Mouse (Mus musculus) layer of hippocampus, postnatal 14 days (tissue): ENCODE data around the gene Phf21a. TPM values are rescaled to one million over a fixed set of nuclear protein-coding genes. Genes with fewer than 3 reads are reported as not detected.

Experiments
- DNase-seq, 2 experiments: peaks; one replicate each; pipeline ENCODE4 v3.0.0; 2021 to 2022; ENCODE audit warnings: low spot score in 2 of 2, mixed read lengths in 1 of 2
- total RNA-seq, 2 experiments: library from RNA; stranded (reverse); gene quantifications; 2 replicates each; pipeline ENCODE4 v1.2.3; 2021

Phf21a gene
- total RNA-seq, 2 experiments from 2014 or later = 81.7 to 90.1 TPM

- no peak for DNase-seq
Observed at GRCm38 (mm10) chr2:92174265-92174664, 81.3 kb downstream of the Phf21a start.

DNA sequence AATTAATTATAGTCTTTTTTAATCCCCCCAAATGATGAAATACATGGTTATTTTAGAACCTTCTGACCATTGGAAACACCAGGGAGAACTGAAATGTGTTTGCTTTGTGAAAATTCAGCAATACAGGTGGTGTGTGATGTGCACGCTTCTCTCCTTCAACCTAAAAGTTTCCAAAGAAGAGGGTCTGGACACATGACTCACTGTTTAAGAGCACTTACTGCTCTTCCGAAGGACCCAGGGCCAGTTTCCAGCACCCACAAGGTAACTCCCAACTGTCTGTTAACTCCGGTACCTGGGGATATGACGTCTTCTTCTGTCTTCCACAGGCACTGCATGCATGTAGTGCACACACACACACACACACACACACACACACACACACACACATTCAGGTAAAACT is 82.1 kb downstream of the Phf21a start:
- DNase-seq = no peak

DNA sequence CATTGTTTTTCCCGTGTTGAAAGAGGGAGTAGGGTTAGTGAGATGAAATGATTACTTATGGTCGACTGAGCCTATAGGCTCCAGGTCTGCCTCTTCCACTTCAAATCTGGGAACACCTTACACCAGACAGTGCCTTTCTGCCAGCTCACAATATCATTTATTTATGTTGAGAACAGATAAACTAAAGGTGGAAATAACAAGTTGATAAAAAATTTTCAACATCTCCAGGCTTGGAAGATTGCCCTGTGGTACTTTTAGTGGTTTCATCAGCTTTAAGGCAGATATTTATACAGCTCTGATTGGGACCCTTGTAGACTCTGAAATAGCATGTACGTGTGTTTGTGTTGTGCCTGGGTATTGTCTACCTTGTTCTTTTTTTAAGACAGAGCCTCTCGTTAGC is 83.4 kb downstream of the Phf21a start:
- no peak for DNase-seq

- DNase-seq = no peak
Observed at GRCm38 (mm10) chr2:92182146-92182756, 89.3 kb downstream of the Phf21a start.

GRCm38 (mm10) chr2:92182981-92183501 is 90.1 kb downstream of the Phf21a start:
- DNase-seq = peak; percentile 83 to 88

DNA sequence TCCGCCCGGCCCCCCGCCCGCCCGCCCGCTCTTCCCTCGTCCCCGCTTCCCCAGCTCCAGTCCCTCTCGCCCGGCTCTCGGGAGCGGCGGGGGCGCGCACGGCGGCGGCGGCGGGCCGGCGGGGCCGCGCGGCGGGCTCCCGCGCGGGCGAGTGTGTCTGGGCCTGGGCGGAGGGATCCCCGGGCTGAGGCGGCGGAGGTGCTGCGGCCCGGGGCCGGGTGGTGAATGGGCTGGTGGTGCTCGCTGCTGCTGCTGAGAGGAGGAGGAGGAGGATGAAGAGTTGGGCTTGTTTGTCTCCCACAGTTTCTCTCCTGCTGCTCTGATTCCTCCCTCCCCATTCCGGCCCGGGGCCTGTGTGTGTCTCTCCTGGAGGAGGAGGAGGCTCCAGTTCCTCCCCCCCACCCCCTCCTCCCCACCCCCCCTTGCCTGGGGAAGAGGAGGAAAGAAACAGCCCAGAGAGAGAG is 90.7 kb downstream of the Phf21a start:
- peak; percentile 92 to 94 for DNase-seq

DNA sequence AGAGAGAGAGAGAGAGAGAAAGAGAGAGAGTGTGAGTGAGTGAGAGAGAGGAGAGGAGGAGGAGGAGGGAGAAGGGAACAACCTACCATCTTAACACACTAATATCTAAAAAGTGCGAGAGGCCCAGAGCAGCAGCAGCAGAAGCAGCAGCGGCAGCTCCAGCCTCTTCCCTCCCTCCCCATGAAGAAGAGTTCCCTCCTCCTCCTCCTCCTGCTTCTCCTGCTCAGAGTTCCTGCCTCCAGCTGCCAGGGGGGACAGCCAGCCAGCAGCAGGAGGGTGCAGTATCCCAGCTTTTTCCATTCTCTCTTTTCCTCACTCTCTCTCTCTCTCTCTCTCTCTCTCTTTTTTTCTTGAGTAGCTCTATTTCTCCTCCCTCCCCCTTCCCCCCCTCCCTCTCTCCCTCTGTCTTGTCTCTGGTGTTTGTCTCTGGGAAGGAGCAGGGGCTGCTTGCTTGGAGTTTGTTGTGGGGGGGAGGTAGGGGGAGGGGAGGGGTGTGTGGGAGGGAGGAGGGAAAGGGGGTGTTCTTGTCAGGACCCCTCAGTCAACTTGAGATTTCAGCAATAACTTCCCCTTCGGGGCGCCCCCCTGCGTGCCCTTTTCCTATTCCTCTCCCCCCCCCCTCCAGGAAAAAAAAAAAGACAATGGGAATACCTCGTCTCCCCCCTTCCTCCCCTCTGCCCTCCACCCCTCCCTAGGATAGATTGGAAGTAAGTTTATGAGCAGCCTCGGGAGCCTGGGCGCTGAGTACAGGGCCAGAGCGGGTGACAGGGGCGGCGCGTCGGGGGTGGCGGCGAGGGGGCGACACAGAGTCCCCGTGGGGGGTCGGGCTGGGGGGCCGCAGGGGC is 91.4 kb downstream of the Phf21a start:
- peak; percentile 47 to 55 for DNase-seq

DNA sequence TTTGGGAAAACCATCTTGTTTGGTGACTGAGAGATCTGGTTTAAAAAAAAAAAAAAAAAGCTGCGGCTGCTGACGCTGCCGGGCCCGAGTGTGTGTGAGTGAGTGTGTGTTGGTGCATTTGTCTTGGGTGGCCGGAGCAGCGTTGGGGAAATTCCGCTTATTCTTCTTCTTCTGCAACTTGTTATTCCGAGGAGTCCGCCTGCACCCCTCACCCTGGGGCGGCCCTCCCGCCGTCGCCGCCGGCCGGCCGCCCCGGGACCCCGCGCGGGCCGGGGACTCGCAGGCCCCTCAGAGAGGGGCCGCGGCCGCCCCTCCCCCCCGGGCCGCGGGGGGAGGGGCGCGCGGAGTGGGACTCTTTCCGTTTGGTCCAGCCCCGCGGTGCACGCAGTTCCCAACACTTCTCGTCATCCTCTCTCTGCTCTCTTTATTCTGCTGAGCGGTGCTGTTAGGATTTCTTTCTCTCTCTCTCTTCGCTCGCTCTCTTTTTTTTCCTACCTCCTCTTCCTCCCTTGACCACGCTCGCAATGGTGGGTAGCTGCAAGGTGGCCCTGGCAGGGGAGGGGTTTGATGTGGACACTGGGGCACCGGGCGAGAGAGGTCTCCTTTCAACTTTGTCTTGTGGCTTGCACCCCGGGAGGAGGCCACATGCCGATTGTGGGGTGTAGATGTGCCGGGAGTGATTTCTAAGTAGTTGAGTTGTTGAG is 92.3 kb downstream of the Phf21a start:
- DNase-seq = peak in 1 of 2 experiments; percentile 31

GRCm38 (mm10) chr2:92185766-92186450 is 93.0 kb downstream of the Phf21a start:
- DNase-seq = no peak

DNA sequence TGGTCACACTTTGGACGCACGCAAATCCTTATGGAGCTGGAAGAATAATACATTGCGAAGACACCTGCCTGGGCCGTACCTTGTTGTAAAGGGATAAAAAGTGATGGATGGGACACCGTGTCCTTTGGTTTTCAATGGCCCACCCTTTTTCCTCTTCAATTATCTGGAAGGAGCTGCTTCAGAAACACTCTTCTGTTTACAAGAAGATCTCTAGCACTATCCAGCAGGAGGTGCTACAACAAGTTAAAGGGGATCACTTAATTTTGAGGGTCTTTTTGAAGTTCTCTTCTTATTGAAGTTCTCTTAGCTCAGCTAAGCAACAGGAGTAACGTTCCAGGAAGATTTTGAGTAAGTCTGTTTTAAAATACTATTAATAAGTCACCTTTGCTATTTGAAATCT is 94.1 kb downstream of the Phf21a start:
- DNase-seq = no peak

- DNase-seq = no peak
Observed at GRCm38 (mm10) chr2:92188744-92189143, 95.8 kb downstream of the Phf21a start.

GRCm38 (mm10) chr2:92190960-92191359 is 98.0 kb downstream of the Phf21a start:
- no peak for DNase-seq

DNA sequence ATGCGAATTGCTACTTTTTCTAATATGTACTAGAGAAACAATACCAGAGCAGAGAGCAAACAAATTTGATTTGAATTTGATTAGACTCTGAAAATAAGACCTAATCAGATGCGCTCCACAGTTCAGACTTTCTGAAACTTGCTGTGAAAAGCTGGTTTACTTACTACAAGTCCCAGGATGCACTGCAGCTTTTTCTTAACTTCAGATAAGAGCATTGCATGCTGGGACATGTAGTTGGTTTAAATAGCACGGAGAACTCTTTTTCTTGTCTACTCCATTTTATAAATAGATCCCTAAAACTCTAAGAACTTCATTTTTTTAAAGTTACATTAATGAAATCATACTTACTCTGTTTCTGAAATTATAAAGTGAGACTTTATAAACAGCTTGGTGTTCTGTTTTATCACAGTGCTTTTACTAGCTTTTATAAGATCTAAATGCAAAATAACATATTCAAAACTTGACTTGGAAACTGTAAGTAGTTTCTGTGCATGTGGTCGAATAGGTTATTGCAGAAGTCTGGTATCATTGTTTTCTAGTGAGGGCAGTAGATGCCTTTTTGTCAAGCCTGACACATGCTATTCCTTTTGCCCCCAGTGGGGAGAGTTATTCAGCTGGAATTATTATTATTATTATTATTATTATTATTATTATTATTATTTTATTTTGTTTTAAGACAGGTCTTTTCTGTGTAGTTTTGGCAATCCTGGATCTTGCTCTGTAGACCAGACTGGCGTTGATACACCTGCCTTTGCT is 99.1 kb downstream of the Phf21a start:
- peak in 1 of 2 experiments; percentile 53 for DNase-seq

GRCm38 (mm10) chr2:92198126-92198525 is 105.2 kb downstream of the Phf21a start:
- no peak for DNase-seq

GRCm38 (mm10) chr2:92198747-92199146 is 105.8 kb downstream of the Phf21a start:
- DNase-seq = no peak

DNA sequence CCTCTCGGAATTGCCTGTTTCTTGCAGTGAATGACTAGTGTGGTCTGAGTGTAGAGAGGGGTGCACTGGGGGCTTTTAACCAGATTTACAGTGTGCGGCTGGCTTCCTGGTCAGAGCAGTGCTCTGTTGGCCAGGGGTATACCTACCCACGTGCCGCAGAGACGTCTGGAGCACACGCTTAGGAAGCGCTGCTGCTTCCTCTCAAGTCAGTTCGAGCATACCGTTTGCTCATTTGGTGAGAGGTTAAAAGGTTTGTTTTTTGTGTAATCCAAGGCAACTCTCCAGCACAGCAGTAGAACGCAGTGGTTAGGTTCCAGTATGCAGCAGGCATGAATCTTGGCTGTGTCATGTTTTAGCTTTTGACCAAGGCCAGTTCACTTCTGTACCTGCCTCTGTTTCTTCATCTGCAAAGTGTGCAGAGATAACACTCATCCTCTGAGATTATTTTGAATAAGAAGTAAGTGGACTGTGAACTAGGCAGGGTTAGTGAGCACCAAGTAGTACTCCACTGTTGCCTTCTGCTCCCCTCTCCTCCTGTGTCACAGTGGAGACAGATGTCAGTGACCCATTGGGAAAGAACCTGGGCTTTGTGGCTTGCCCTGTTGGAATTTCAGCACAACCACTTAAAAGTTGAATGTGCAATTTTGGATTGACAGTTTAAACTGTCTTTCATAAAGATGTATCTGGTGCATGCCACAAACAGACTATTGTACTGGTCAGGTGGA is 106.8 kb downstream of the Phf21a start:
- DNase-seq = no peak

DNA sequence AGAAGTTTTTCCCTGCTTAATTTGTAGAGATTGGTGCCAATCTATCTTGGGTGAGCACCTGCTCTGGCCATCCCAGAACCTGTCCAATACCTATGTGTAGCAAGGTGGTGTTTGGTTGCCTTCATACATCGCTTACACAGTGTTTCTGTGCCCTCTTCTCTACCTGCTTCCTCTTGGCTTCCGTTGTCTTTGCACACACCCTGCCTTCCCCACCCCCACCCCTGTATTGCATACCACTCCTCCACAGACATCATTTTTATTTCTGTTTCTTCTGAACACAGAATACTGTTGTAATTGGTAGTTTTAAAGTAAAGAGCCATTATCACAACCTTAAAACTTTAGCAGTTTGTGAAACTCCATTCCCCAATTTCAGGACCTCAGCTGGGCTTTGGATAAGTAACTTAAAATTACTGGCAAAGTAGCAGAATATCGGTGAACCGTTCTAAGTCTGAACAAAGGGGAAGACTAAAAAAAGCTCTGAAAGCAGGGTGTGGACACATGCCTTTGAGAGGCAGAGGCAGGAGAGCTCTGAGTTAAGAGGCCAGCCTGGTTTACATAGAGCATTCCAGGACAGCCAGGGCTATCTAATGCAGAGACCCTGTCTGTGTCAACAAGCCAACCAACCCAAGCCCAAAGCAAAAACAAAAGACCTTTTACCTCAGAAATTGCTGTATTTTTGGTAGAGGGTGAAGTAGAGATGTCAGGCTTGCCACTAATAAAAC is 109.6 kb downstream of the Phf21a start:
- no peak for DNase-seq

DNA sequence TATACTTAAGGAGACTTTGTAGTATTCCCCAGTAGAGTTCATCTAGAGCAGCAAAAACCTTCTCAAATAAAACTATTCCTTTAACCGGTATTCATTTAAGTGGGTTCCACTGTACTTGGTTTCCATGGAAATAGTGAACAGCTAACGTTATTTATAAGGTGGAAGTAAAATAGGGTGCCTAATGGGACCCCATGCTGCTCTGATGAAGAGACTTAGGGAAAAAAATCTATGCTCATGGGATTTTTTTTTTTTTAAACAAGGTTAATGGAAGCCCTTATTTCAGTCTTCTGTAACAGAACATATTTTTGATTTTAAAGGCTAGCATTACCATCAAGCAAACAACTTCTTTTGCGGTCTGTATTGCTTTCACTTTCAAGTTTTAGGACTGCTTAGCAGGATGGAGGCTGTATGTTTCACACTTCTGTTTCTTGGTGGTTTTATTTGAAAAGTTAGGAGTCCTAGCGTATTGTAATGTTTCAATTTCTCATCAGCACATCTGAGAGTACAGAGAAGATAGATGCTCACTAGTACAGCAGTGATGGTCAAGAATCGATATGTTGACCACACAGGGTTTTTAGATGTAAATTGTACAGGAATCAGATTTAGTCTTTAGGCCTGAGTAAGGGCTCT is 112.2 kb downstream of the Phf21a start:
- DNase-seq = no peak

DNA sequence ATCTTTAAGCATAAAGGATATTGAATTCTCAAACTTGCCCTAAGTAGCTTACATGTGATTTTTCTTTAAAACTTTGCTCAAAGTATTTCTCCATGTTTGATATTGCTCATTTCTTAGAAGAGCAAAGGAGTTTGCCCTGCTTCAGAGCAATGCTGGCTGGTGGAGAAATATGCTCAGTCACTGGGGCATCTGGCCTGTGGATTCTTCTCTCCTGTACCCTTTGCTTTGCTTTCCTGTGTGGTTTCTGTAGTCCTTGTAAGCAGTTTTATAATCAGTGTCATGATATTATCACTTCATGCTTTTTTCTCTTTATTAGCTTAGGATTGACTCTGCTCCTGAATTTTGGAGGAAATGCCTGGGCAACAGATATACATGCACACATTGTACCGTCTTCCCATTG is 117.5 kb downstream of the Phf21a start:
- no peak for DNase-seq
